Mouse (Mus musculus) lung, postnatal 14 days (tissue): ENCODE data around the gene Spg20.

Source experiments
- DNase-seq: peaks from one replicate; pipeline ENCODE4 v3.0.0; 2021

The Spg20 gene

GRCm38 (mm10) chr3:55111935-55112709 lies at the start of gene Spg20:
TSS of gene Spg20 (plus strand) at chr3:55112108.
- peak; percentile 98 for DNase-seq

GRCm38 (mm10) chr3:55062653-55063052 lies 49.3 kb upstream of the Spg20 start:
- DNase-seq: no peak

GRCm38 (mm10) chr3:55064396-55064795 lies 47.5 kb upstream of the Spg20 start:
- DNase-seq: peak; percentile 82

GRCm38 (mm10) chr3:55065738-55066665 lies 45.9 kb upstream of the Spg20 start:
- no peak for DNase-seq

- DNase-seq: no peak
Measured at GRCm38 (mm10) chr3:55066666-55067023, 45.3 kb upstream of the Spg20 start.

GRCm38 (mm10) chr3:55067791-55068434 lies 44.0 kb upstream of the Spg20 start:
- DNase-seq: no peak

- no peak for DNase-seq
Measured at GRCm38 (mm10) chr3:55074576-55075293, 37.2 kb upstream of the Spg20 start.

- DNase-seq: no peak
Measured at GRCm38 (mm10) chr3:55075294-55075648, 36.6 kb upstream of the Spg20 start.

GRCm38 (mm10) chr3:55078233-55078632 lies 33.7 kb upstream of the Spg20 start:
- DNase-seq: no peak

GRCm38 (mm10) chr3:55079619-55080018 lies 32.3 kb upstream of the Spg20 start:
- no peak for DNase-seq

GRCm38 (mm10) chr3:55080055-55080454 lies 31.9 kb upstream of the Spg20 start:
- DNase-seq: peak; percentile 83

GRCm38 (mm10) chr3:55084781-55085180 lies 27.1 kb upstream of the Spg20 start:
- DNase-seq: no peak

GRCm38 (mm10) chr3:55085716-55086115 lies 26.2 kb upstream of the Spg20 start:
- no peak for DNase-seq

GRCm38 (mm10) chr3:55086948-55087347 lies 25.0 kb upstream of the Spg20 start:
- no peak for DNase-seq

GRCm38 (mm10) chr3:55087360-55087759 lies 24.5 kb upstream of the Spg20 start:
- no peak for DNase-seq

GRCm38 (mm10) chr3:55088359-55088758 lies 23.5 kb upstream of the Spg20 start:
- no peak for DNase-seq

- no peak for DNase-seq
Measured at GRCm38 (mm10) chr3:55088843-55089242, 23.1 kb upstream of the Spg20 start.

GRCm38 (mm10) chr3:55089291-55089690 lies 22.6 kb upstream of the Spg20 start:
- no peak for DNase-seq

GRCm38 (mm10) chr3:55093161-55093560 lies 18.7 kb upstream of the Spg20 start:
- DNase-seq: no peak

GRCm38 (mm10) chr3:55095968-55096654 lies 15.8 kb upstream of the Spg20 start:
- no peak for DNase-seq

GRCm38 (mm10) chr3:55096655-55097005 lies 15.3 kb upstream of the Spg20 start:
- no peak for DNase-seq

- no peak for DNase-seq
Measured at GRCm38 (mm10) chr3:55097186-55097585, 14.7 kb upstream of the Spg20 start.
